Mouse (Mus musculus) heart, embryonic 10.5 days (tissue): ENCODE measurements around the gene Ung. TPM values are rescaled to one million over a fixed set of nuclear protein-coding genes. Genes with fewer than 3 reads are reported as not detected.

ENCODE experiments used
- DNase-seq: peaks from one replicate; pipeline ENCODE4 v3.0.0-alpha.2; 2017; ENCODE audit warnings: low spot score
- H3K27ac ChIP-seq: fragments of 300-500 bp; sonication (generic); 2 replicates; pipeline ENCODE4 v1.5.1; 2016; ENCODE audit warnings: mild to moderate bottlenecking
- H3K27me3 ChIP-seq: fragments of 300-500 bp; sonication (generic); 2 replicates; pipeline ENCODE4 v1.6.1; 2016; ENCODE audit warnings: mild to moderate bottlenecking; ENCODE audit not compliant: poor library complexity, insufficient read depth, severe bottlenecking
- H3K36me3 ChIP-seq: fragments of 300-500 bp; sonication (generic); 2 replicates; pipeline ENCODE4 v1.6.1; 2016; ENCODE audit warnings: mild to moderate bottlenecking, moderate library complexity
- H3K4me1 ChIP-seq: fragments of 300-500 bp; sonication (generic); 2 replicates; pipeline ENCODE4 v1.6.1; 2016; ENCODE audit warnings: mild to moderate bottlenecking
- H3K4me3 ChIP-seq: fragments of 300-500 bp; sonication (generic); 2 replicates; pipeline ENCODE4 v1.5.1; 2016; ENCODE audit warnings: mild to moderate bottlenecking, moderate library complexity
- H3K9me3 ChIP-seq: fragments of 300-500 bp; sonication (generic); 2 replicates; pipeline ENCODE4 v1.6.1; 2016; ENCODE audit warnings: mild to moderate bottlenecking, moderate library complexity
- WGBS: fragments of 180-500 bp; shearing (Covaris S2); methylation state at CpG from one replicate; pipeline ENCODE4 v1.1.7; 2016; 5-methylcytosine and 5-hydroxymethylcytosine counted together
- polyA plus RNA-seq: library from polyadenylated mRNA; unstranded; fragments of >200 nt; fragmentation: Nextera tagmentation; extraction: Ambion mirVana; gene quantifications from 2 replicates; pipeline ENCODE4 v1.2.1, GENCODE M21; 2016

Ung gene
- polyA plus RNA-seq, 1 experiment from 2014 or later: 70.9 TPM

- Histone ChIP-seq H3K27me3 (no peaks in the 10 kb centered on the region), H3K36me3 (peaks cover 93% of the 10 kb centered on the region), H3K4me1 (no peaks in the 10 kb centered on the region), H3K4me3 (no peak overlapping the region), H3K27ac (no peak overlapping the region), H3K9me3 (no peaks in the 10 kb centered on the region)
- WGBS: 81% methylated on average over 7 of the region's 7 CpGs
- DNase-seq: no peak
These were observed 13.6 kb upstream of the Ung start for GRCm38 (mm10) chr5:114116586-114116985.

- no peaks in the 10 kb centered on the region for H3K27me3 ChIP-seq
- 82% methylated on average over 4 of the region's 4 CpGs for WGBS
- H3K27ac ChIP-seq: no peak overlapping the region
- no peaks in the 10 kb centered on the region for H3K9me3 ChIP-seq
- no peaks in the 10 kb centered on the region for H3K4me1 ChIP-seq
- H3K4me3 ChIP-seq: no peak overlapping the region
- peaks cover 95% of the 10 kb centered on the region for H3K36me3 ChIP-seq
- no peak for DNase-seq
These were observed 10.4 kb upstream of the Ung start for GRCm38 (mm10) chr5:114119806-114120205.

- DNase-seq: no peak
- Histone ChIP-seq H3K9me3 (no peaks in the 10 kb centered on the region), H3K27me3 (no peaks in the 10 kb centered on the region), H3K4me3 (no peak overlapping the region), H3K4me1 (peaks cover 19% of the 10 kb centered on the region), H3K36me3 (peaks cover 47% of the 10 kb centered on the region), H3K27ac (no peak overlapping the region)
- 96% methylated on average over 3 of the region's 3 CpGs for WGBS
These were observed 4.2 kb upstream of the Ung start for GRCm38 (mm10) chr5:114126008-114126407.

GRCm38 (mm10) chr5:114126499-114127244 lies 3.5 kb upstream of the Ung start:
- H3K27me3 ChIP-seq: no peaks in the 10 kb centered on the region
- H3K27ac ChIP-seq: peak overlapping the region; percentile 90; the same call in 1 of the 2 replicates
- peak overlapping the region; percentile 77 for H3K4me3 ChIP-seq
- DNase-seq: no peak
- no peaks in the 10 kb centered on the region for H3K9me3 ChIP-seq
- H3K4me1 ChIP-seq: peaks cover 25% of the 10 kb centered on the region
- peaks cover 41% of the 10 kb centered on the region for H3K36me3 ChIP-seq
- 83% methylated on average over 7 of the region's 7 CpGs for WGBS

GRCm38 (mm10) chr5:114127374-114128349 lies 2.5 kb upstream of the Ung start, which contains the start of gene Alkbh2:
Alkbh2 (minus strand) TSS chr5:114128218.
- WGBS: under 1% methylated on average over 69 of the region's 69 CpGs
- peaks cover 35% of the 10 kb centered on the region for H3K4me1 ChIP-seq
- no peaks in the 10 kb centered on the region for H3K27me3 ChIP-seq
- peak; percentile 94 for DNase-seq
- H3K27ac ChIP-seq: peak within 1 kb of the TSS; percentile 90
- H3K4me3 ChIP-seq: peak within 1 kb of the TSS; percentile 77
- peaks cover 31% of the 10 kb centered on the region for H3K36me3 ChIP-seq
- H3K9me3 ChIP-seq: no peaks in the 10 kb centered on the region

GRCm38 (mm10) chr5:114129550-114130210 lies 506 bp upstream of the Ung start:
- Histone ChIP-seq H3K27ac (no peak overlapping the region), H3K9me3 (no peaks in the 10 kb centered on the region), H3K27me3 (no peaks in the 10 kb centered on the region), H3K4me1 (peaks cover 55% of the 10 kb centered on the region), H3K36me3 (peaks cover 16% of the 10 kb centered on the region), H3K4me3 (peak overlapping the region; percentile 93)
- no peak for DNase-seq
- 74% methylated on average over 15 of the region's 15 CpGs for WGBS

- Histone ChIP-seq H3K9me3 (no peaks in the 10 kb centered on the region), H3K4me3 (peak overlapping the region; percentile 93), H3K27me3 (no peaks in the 10 kb centered on the region), H3K27ac (peak overlapping the region; percentile 84), H3K36me3 (peaks cover 15% of the 10 kb centered on the region), H3K4me1 (peaks cover 61% of the 10 kb centered on the region)
- DNase-seq: peak; percentile 97
- under 1% methylated on average over 87 of the region's 87 CpGs for WGBS
These were observed 723 bp downstream of the Ung start for GRCm38 (mm10) chr5:114130698-114131520.

GRCm38 (mm10) chr5:114131521-114131840 lies 1.3 kb downstream of the Ung start:
- H3K27ac ChIP-seq: peak overlapping the region; percentile 84
- peaks cover 21% of the 10 kb centered on the region for H3K36me3 ChIP-seq
- 0% methylated on average over 15 of the region's 15 CpGs for WGBS
- H3K4me3 ChIP-seq: peak overlapping the region; percentile 93
- H3K9me3 ChIP-seq: no peaks in the 10 kb centered on the region
- no peaks in the 10 kb centered on the region for H3K27me3 ChIP-seq
- H3K4me1 ChIP-seq: peaks cover 61% of the 10 kb centered on the region
- DNase-seq: peak; percentile 82

- Histone ChIP-seq H3K4me1 (peaks cover 56% of the 10 kb centered on the region), H3K27ac (no peak overlapping the region), H3K36me3 (peaks cover 34% of the 10 kb centered on the region), H3K27me3 (no peaks in the 10 kb centered on the region), H3K4me3 (0 out of 2 replicates have a peak overlapping the region, but pooled peaks have one; percentile 93), H3K9me3 (no peaks in the 10 kb centered on the region)
- 86% methylated on average over 6 of the region's 6 CpGs for WGBS
- no peak for DNase-seq
These were observed 2.7 kb downstream of the Ung start for GRCm38 (mm10) chr5:114132841-114133240.

GRCm38 (mm10) chr5:114134091-114134534 lies 3.9 kb downstream of the Ung start:
- peaks cover 64% of the 10 kb centered on the region for H3K4me1 ChIP-seq
- peak; percentile 82 for DNase-seq
- H3K27me3 ChIP-seq: no peaks in the 10 kb centered on the region
- H3K27ac ChIP-seq: peak overlapping the region; percentile 78
- no peak overlapping the region for H3K4me3 ChIP-seq
- WGBS: 35% methylated on average over 6 of the region's 6 CpGs
- H3K36me3 ChIP-seq: peaks cover 47% of the 10 kb centered on the region
- no peaks in the 10 kb centered on the region for H3K9me3 ChIP-seq

GRCm38 (mm10) chr5:114135516-114135915 lies 5.3 kb downstream of the Ung start:
- no peak overlapping the region for H3K27ac ChIP-seq
- H3K4me3 ChIP-seq: no peak overlapping the region
- H3K9me3 ChIP-seq: no peaks in the 10 kb centered on the region
- no peaks in the 10 kb centered on the region for H3K27me3 ChIP-seq
- peaks cover 58% of the 10 kb centered on the region for H3K36me3 ChIP-seq
- WGBS: 85% methylated on average over 10 of the region's 10 CpGs
- H3K4me1 ChIP-seq: peaks cover 63% of the 10 kb centered on the region
- no peak for DNase-seq
